Mouse (Mus musculus) lung, adult 2 months (tissue): ENCODE measurements around the gene Tnk1.

Experiments used
- CTCF ChIP-seq: fragments of 200-500 bp; IDR thresholded peaks from 2 replicates; pipeline ENCODE4 v1.5.1; 2011; ENCODE audit warnings: mild to moderate bottlenecking, low read length, control low read depth; ENCODE audit not compliant: insufficient read depth
- POLR2A ChIP-seq: fragments of 200-500 bp; IDR thresholded peaks from 2 replicates; pipeline ENCODE4 v1.6.1; 2011; ENCODE audit warnings: low read depth, mild to moderate bottlenecking, control low read depth, low read length, borderline replicate concordance; ENCODE audit errors: extremely low read depth

DNA sequence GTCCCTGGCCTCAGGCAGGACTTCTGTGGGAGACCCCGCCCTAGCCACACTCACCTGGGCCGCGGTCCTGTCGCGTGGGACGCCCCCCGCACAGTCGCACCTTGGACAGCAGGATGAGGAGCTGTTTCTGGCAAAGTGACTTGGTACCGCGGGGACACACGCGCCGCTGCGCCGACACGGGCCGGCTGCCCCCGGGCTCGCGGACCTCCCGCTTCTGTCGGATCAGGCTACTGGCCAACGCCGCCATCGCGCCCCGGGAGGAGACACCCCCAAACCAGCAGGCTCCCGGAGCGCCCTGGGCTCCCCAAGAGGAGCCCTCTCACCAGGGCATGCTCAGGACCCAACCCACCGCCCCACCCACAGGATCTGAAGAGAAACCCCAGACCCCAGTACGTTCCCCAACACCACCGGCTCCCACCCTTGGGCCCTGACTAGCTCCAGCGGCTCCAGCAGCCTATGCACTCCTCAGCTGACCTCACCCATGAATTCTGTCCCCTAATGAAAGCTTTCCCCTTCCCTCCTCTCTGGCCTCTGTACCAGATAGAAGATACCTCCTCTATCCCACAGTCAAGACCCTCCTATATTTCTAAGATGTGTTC lies 57.1 kb downstream of the Tnk1 start, which contains the start of gene Fgf11:
- TF ChIP-seq POLR2A (no peak), CTCF (no peak)
